Mouse (Mus musculus) midbrain, embryonic 12.5 days (tissue): ENCODE results near the gene Mapk8ip1. TPM values are rescaled to one million over a fixed set of nuclear protein-coding genes. Genes with fewer than 3 reads are reported as not detected.

ENCODE experiments used
- ATAC-seq: fragments of 200-750 bp; cut with Nextera tagmentation; 2 replicates; pipeline ENCODE4 v1.8.0; 2017; ENCODE audit warnings: low read depth, moderate TSS enrichment, moderate library complexity; ENCODE audit not compliant: low FRiP score
- H3K27ac ChIP-seq: fragments of 300-500 bp; sonication (generic); replicated peaks from 2 replicates; pipeline ENCODE4 v1.5.1; 2016; ENCODE audit warnings: mild to moderate bottlenecking
- H3K27me3 ChIP-seq: fragments of 300-500 bp; sonication (generic); 2 replicates; pipeline ENCODE4 v1.6.1; 2016; ENCODE audit warnings: mild to moderate bottlenecking
- H3K36me3 ChIP-seq: fragments of 300-500 bp; sonication (generic); 2 replicates; pipeline ENCODE4 v1.6.1; 2016
- H3K4me1 ChIP-seq: fragments of 300-500 bp; sonication (generic); 2 replicates; pipeline ENCODE4 v1.6.1; 2016
- H3K4me2 ChIP-seq: fragments of 300-500 bp; sonication (generic); replicated peaks from 2 replicates; pipeline ENCODE4 v1.6.1; 2016; ENCODE audit warnings: mild to moderate bottlenecking, moderate library complexity
- H3K4me3 ChIP-seq: fragments of 300-500 bp; sonication (generic); 2 replicates; pipeline ENCODE4 v1.5.1; 2016; ENCODE audit warnings: mild to moderate bottlenecking
- H3K9ac ChIP-seq: fragments of 300-500 bp; sonication (generic); replicated peaks from 2 replicates; pipeline ENCODE4 v1.6.1; 2016; ENCODE audit warnings: mild to moderate bottlenecking, moderate library complexity
- H3K9me3 ChIP-seq: fragments of 300-500 bp; sonication (generic); 2 replicates; pipeline ENCODE4 v1.6.1; 2016; ENCODE audit warnings: mild to moderate bottlenecking
- WGBS: fragments of 180-500 bp; shearing (Covaris S2); methylation state at CpG from one replicate; pipeline ENCODE4 v1.1.7; 2016; 5-methylcytosine and 5-hydroxymethylcytosine counted together
- polyA plus RNA-seq: library from polyadenylated mRNA; unstranded; fragments of >200 nt; fragmentation: Nextera tagmentation; extraction: Ambion mirVana; gene quantifications from 2 replicates; pipeline ENCODE4 v1.2.1, GENCODE M21; 2016

Gene Mapk8ip1
- polyA plus RNA-seq, 1 experiment from 2014 or later: 105 TPM

GRCm38 (mm10) chr2:92423702-92424461 lies 22.8 kb upstream of the Mapk8ip1 start:
- peak; percentile 28; the same call in 1 of the 2 replicates for ATAC-seq

GRCm38 (mm10) chr2:92423156-92423555 lies 22.1 kb upstream of the Mapk8ip1 start:
- no peaks in the 10 kb centered on the region for H3K9me3 ChIP-seq
- peaks cover 57% of the 10 kb centered on the region for H3K36me3 ChIP-seq
- WGBS: 90% methylated on average over 9 of the region's 9 CpGs
- H3K9ac ChIP-seq: 0 out of 2 replicates have a peak overlapping the region, but pooled peaks have one; percentile 20
- H3K4me3 ChIP-seq: no peak overlapping the region
- ATAC-seq: no peak
- H3K27ac ChIP-seq: no peak overlapping the region
- peaks cover 45% of the 10 kb centered on the region for H3K4me1 ChIP-seq
- no peak overlapping the region for H3K4me2 ChIP-seq
- H3K27me3 ChIP-seq: no peaks in the 10 kb centered on the region

More at GRCm38 (mm10) chr2:92423702-92424461, 22.8 kb upstream of the Mapk8ip1 start:
- Histone ChIP-seq H3K27ac (peak overlapping the region; percentile 86), H3K9me3 (no peaks in the 10 kb centered on the region), H3K4me2 (0 out of 2 replicates have a peak overlapping the region, but pooled peaks have one; percentile 21), H3K4me3 (no peak overlapping the region), H3K9ac (peak overlapping the region; percentile 20; the same call in 1 of the 2 replicates), H3K36me3 (peaks cover 51% of the 10 kb centered on the region), H3K27me3 (no peaks in the 10 kb centered on the region), H3K4me1 (peaks cover 49% of the 10 kb centered on the region)
- 66% methylated on average over 9 of the region's 9 CpGs for WGBS

- H3K36me3 ChIP-seq: peaks cover 62% of the 10 kb centered on the region
- 82% methylated on average over 10 of the region's 10 CpGs for WGBS
Observed at GRCm38 (mm10) chr2:92422388-92423135, 21.5 kb upstream of the Mapk8ip1 start.

GRCm38 (mm10) chr2:92421723-92422387 lies 20.8 kb upstream of the Mapk8ip1 start:
- H3K27me3 ChIP-seq: no peaks in the 10 kb centered on the region
- 91% methylated on average over 7 of the region's 7 CpGs for WGBS
- H3K9me3 ChIP-seq: no peaks in the 10 kb centered on the region
- H3K9ac ChIP-seq: no peak overlapping the region
- H3K4me1 ChIP-seq: peaks cover 35% of the 10 kb centered on the region
- H3K4me3 ChIP-seq: no peak overlapping the region
- no peak overlapping the region for H3K4me2 ChIP-seq
- ATAC-seq: no peak
- peaks cover 70% of the 10 kb centered on the region for H3K36me3 ChIP-seq
- no peak overlapping the region for H3K27ac ChIP-seq

More at GRCm38 (mm10) chr2:92422388-92423135, 21.5 kb upstream of the Mapk8ip1 start:
- Histone ChIP-seq H3K9ac (no peak overlapping the region), H3K4me1 (peaks cover 39% of the 10 kb centered on the region), H3K9me3 (no peaks in the 10 kb centered on the region), H3K4me2 (no peak overlapping the region), H3K27me3 (no peaks in the 10 kb centered on the region), H3K4me3 (no peak overlapping the region), H3K27ac (no peak overlapping the region)
- no peak for ATAC-seq

- no peak overlapping the region for H3K4me2 ChIP-seq
- H3K27ac ChIP-seq: no peak overlapping the region
- 93% methylated on average over 10 of the region's 10 CpGs for whole genome bisulfite sequencing
- H3K36me3 ChIP-seq: peaks cover 93% of the 10 kb centered on the region
- H3K9me3 ChIP-seq: no peaks in the 10 kb centered on the region
- H3K27me3 ChIP-seq: no peaks in the 10 kb centered on the region
- no peak for ATAC-seq
- no peak overlapping the region for H3K9ac ChIP-seq
- no peaks in the 10 kb centered on the region for H3K4me1 ChIP-seq
- no peak overlapping the region for H3K4me3 ChIP-seq
Observed at GRCm38 (mm10) chr2:92411705-92412104, 10.6 kb upstream of the Mapk8ip1 start.

- 88% methylated on average over 18 of the region's 18 CpGs for WGBS
- Histone ChIP-seq H3K36me3 (peaks cover 90% of the 10 kb centered on the region), H3K4me1 (peaks cover 6% of the 10 kb centered on the region; the same call in 1 of the 2 replicates)
Observed at GRCm38 (mm10) chr2:92408309-92409045, 7.4 kb upstream of the Mapk8ip1 start.

GRCm38 (mm10) chr2:92405687-92406086 lies 4.6 kb upstream of the Mapk8ip1 start:
- H3K4me2 ChIP-seq: no peak overlapping the region
- no peak overlapping the region for H3K9ac ChIP-seq
- no peaks in the 10 kb centered on the region for H3K9me3 ChIP-seq
- ATAC-seq: 0 out of 2 replicates have a peak, but pooled peaks have one; percentile 32
- H3K36me3 ChIP-seq: peaks cover 63% of the 10 kb centered on the region
- H3K27ac ChIP-seq: peak overlapping the region; percentile 22; the same call in 1 of the 2 replicates
- H3K4me3 ChIP-seq: no peak overlapping the region
- H3K27me3 ChIP-seq: no peaks in the 10 kb centered on the region
- peaks cover 16% of the 10 kb centered on the region; the same call in 1 of the 2 replicates for H3K4me1 ChIP-seq
- WGBS: 86% methylated on average over 7 of the region's 7 CpGs

More at GRCm38 (mm10) chr2:92408309-92409045, 7.4 kb upstream of the Mapk8ip1 start:
- Histone ChIP-seq H3K4me3 (no peak overlapping the region), H3K9ac (no peak overlapping the region), H3K4me2 (no peak overlapping the region), H3K27me3 (no peaks in the 10 kb centered on the region), H3K27ac (no peak overlapping the region), H3K9me3 (no peaks in the 10 kb centered on the region)
- no peak for ATAC-seq

GRCm38 (mm10) chr2:92404737-92405136 lies 3.7 kb upstream of the Mapk8ip1 start:
- Histone ChIP-seq H3K4me1 (peaks cover 24% of the 10 kb centered on the region; the same call in 1 of the 2 replicates), H3K4me2 (no peak overlapping the region), H3K9me3 (no peaks in the 10 kb centered on the region), H3K27ac (0 out of 2 replicates have a peak overlapping the region, but pooled peaks have one; percentile 11), H3K4me3 (no peak overlapping the region), H3K36me3 (peaks cover 54% of the 10 kb centered on the region), H3K9ac (no peak overlapping the region), H3K27me3 (no peaks in the 10 kb centered on the region; the same call in 1 of the 2 replicates)
- ATAC-seq: no peak
- 88% methylated on average over 6 of the region's 6 CpGs for WGBS

GRCm38 (mm10) chr2:92403776-92404319 lies 2.8 kb upstream of the Mapk8ip1 start:
- Histone ChIP-seq H3K4me1 (peaks cover 29% of the 10 kb centered on the region; the same call in 1 of the 2 replicates), H3K4me3 (no peak overlapping the region), H3K9me3 (no peaks in the 10 kb centered on the region), H3K9ac (no peak overlapping the region), H3K27me3 (no peaks in the 10 kb centered on the region; the same call in 1 of the 2 replicates), H3K4me2 (no peak overlapping the region), H3K27ac (no peak overlapping the region), H3K36me3 (peaks cover 45% of the 10 kb centered on the region)
- WGBS: 93% methylated on average over 5 of the region's 5 CpGs
- ATAC-seq: no peak

- Histone ChIP-seq H3K4me1 (peaks cover 35% of the 10 kb centered on the region), H3K4me2 (no peak overlapping the region), H3K9ac (no peak overlapping the region), H3K36me3 (peaks cover 34% of the 10 kb centered on the region), H3K27me3 (no peaks in the 10 kb centered on the region; the same call in 1 of the 2 replicates), H3K27ac (no peak overlapping the region; the same call in 1 of the 2 replicates), H3K9me3 (no peaks in the 10 kb centered on the region), H3K4me3 (no peak overlapping the region)
- WGBS: 70% methylated on average over 4 of the region's 4 CpGs
- no peak for ATAC-seq
Observed at GRCm38 (mm10) chr2:92402591-92403326, 1.7 kb upstream of the Mapk8ip1 start.
